Mouse (Mus musculus) liver, embryonic 11.5 days (tissue): ENCODE measurements around the gene 9130230L23Rik. TPM values are rescaled to one million over a fixed set of nuclear protein-coding genes. Genes with fewer than 3 reads are reported as not detected.

Experiments
- ATAC-seq: fragments of 200-750 bp; cut with Nextera tagmentation; replicated peaks from 2 replicates; pipeline ENCODE4 v1.8.0; 2017; ENCODE audit warnings: moderate number of reproducible peaks, mild to moderate bottlenecking, moderate TSS enrichment, moderate library complexity; ENCODE audit not compliant: low FRiP score
- DNase-seq: peaks from one replicate; pipeline ENCODE4 v3.0.0-alpha.2; 2017; ENCODE audit warnings: low spot score
- H3K27ac ChIP-seq: fragments of 300-500 bp; sonication (generic); 2 replicates; pipeline ENCODE4 v1.5.1; 2014; ENCODE audit warnings: mild to moderate bottlenecking, low read depth, low read length, control low read depth
- H3K27me3 ChIP-seq: fragments of 300-500 bp; sonication (generic); replicated peaks from 2 replicates; pipeline ENCODE4 v1.6.1; 2014; ENCODE audit warnings: low read length, mixed read lengths; ENCODE audit not compliant: control insufficient read depth, insufficient read depth
- H3K36me3 ChIP-seq: fragments of 300-500 bp; sonication (generic); 2 replicates; pipeline ENCODE4 v1.6.1; 2014; ENCODE audit warnings: mild to moderate bottlenecking, low read length, moderate library complexity, mixed read lengths; ENCODE audit not compliant: control insufficient read depth, insufficient read depth
- H3K4me1 ChIP-seq: fragments of 300-500 bp; sonication (generic); replicated peaks from 2 replicates; pipeline ENCODE4 v1.6.1; 2014; ENCODE audit warnings: low read length, mixed read lengths; ENCODE audit not compliant: control insufficient read depth, insufficient read depth
- H3K4me2 ChIP-seq: fragments of 300-500 bp; sonication (generic); 2 replicates; pipeline ENCODE4 v1.6.1; 2014; ENCODE audit warnings: mild to moderate bottlenecking, control low read depth, moderate library complexity
- H3K4me3 ChIP-seq: fragments of 300-500 bp; sonication (generic); 2 replicates; pipeline ENCODE4 v1.5.1; 2014; ENCODE audit warnings: low read depth, low read length, control low read depth
- H3K9ac ChIP-seq: fragments of 300-500 bp; sonication (generic); 2 replicates; pipeline ENCODE4 v1.6.1; 2014; ENCODE audit warnings: low read depth, low read length, control low read depth
- H3K9me3 ChIP-seq: fragments of 300-500 bp; sonication (generic); 2 replicates; pipeline ENCODE4 v1.6.1; 2016; ENCODE audit warnings: low read length, inconsistent platforms, mixed read lengths; ENCODE audit not compliant: control insufficient read depth
- WGBS: fragments of 180-500 bp; shearing (Covaris S2); extraction: QIAGEN DNeasy Blood & Tissue Kit; methylation state at CpG from one replicate; pipeline ENCODE4 v1.1.7; 2014; 5-methylcytosine and 5-hydroxymethylcytosine counted together
- polyA plus RNA-seq: library from polyadenylated mRNA; unstranded; fragments of >200 nt; fragmentation: Nextera tagmentation; extraction: Ambion mirVana; gene quantifications from 2 replicates; pipeline ENCODE4 v1.2.1, GENCODE M21; 2014

The 9130230L23Rik gene
- polyA plus RNA-seq: not detected in 2 replicates

DNA sequence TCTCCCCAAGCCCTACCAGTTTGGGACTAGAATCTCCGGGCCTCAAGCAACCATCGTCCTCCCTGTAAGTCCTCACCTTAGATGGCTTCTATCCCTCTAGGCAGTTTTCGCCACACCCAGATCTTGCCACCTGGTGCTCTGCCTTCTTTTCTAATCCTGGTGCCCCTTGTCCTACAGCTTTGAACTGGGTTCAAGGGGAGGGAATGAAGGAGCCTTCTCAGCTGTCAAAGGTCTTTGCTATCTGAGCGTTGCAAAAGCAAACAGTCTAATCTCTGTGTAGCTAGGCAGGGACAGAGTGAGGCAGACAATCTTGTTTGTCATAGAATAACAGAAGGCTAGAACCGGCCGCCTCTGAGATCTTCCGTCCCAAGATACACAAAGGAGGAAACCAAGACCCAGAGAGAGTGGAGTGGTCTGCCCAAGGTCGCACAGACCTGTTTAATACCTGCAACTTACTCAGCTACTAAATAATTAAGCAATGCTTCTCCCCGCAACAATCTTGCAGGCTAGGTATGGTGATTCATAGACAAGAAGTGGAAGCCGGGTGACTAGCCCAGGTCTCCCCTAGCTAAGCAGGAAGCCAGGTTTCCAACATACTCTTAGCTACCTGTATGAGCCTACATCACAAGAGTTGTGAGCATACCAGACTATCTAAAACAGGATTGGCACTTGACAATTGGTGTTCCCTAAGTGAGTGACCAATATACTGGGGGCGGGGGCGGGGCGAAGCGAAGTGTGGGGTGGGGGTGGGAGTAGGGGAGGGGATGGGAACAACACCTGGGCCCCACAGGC, at the start of gene 9130230L23Rik:
Gene 9130230L23Rik (minus strand): TSS at position 152 of the 792 bp plus-strand sequence.
- Histone ChIP-seq H3K36me3 (no peaks in the 10 kb centered on the region), H3K9ac (no peak within 1 kb of the TSS), H3K27ac (no peak within 1 kb of the TSS), H3K4me3 (no peak within 1 kb of the TSS), H3K9me3 (no peaks in the 10 kb centered on the region), H3K27me3 (no peaks in the 10 kb centered on the region), H3K4me2 (peak within 1 kb of the TSS; percentile 31), H3K4me1 (peaks cover 8% of the 10 kb centered on the region)
- WGBS: 51% methylated on average over 14 of the region's 14 CpGs
- DNase-seq: no peak
- ATAC-seq: 0 out of 2 replicates have a peak, but pooled peaks have one; percentile 20

DNA sequence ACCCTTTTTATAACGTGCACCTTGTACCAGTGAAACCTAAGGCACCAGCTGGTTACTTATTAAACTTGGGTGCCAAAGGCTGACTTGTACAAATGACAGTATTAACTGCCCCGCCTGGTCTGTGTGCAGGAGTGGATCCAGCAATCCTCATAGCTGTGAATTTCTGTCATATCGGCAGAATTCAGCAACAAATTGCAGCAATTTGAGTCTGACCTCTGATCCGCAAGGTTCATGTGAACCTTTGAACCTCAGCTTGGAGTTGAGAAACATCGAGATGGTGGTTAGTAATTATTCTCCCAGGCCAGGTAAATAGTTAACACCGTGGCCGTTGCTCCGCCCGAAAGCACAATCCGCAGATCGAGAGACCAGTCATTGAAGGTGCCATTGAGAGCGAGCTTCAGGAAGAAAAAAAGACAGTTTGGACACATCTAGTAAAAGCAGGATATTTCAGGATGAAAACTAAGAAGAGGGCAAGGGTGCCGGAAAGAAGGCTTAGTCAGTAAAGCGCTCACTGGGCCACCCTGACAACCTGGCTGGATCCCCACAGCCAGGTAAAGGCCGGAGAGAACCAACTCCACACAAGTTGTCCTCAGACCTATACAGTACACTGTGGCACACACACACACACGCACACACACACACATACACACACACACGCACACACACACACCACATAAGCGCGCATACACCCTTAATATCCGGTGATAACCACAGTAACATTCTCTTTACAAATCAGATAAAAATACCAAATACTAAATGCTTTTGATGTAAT, 48.9 kb upstream of the 9130230L23Rik start:
- no peaks in the 10 kb centered on the region for H3K4me1 ChIP-seq
- H3K9ac ChIP-seq: no peak overlapping the region
- DNase-seq (no peak), ATAC-seq (peak; percentile 43)
- no peaks in the 10 kb centered on the region for H3K36me3 ChIP-seq
- H3K9me3 ChIP-seq: no peaks in the 10 kb centered on the region
- H3K27ac ChIP-seq: no peak overlapping the region
- H3K27me3 ChIP-seq: no peaks in the 10 kb centered on the region
- 77% methylated on average over 20 of the region's 20 CpGs for WGBS
- peak overlapping the region; percentile 26 for H3K4me2 ChIP-seq
- H3K4me3 ChIP-seq: peak overlapping the region; percentile 35

DNA sequence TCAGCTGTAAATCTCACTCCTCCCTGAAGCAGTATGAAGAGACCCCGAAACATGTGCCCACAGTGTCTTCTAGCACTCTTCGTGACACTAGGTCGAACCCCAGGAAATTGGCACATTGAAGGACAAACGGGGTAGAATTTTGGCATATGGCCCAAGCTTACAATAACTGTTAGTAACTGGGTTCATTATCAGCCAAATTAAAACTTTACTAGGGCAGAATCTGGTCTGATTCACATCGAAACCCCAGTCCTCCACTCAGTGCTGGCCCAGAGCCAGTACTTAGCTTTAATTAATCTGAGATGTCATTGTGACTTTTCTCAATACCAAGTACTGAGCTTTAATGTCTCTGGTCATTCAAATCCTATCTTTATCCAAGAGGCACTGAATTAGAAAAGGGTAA, 46.8 kb upstream of the 9130230L23Rik start:
- Histone ChIP-seq H3K9ac (no peak overlapping the region), H3K4me2 (no peak overlapping the region), H3K4me3 (no peak overlapping the region), H3K36me3 (no peaks in the 10 kb centered on the region), H3K4me1 (no peaks in the 10 kb centered on the region), H3K27me3 (no peaks in the 10 kb centered on the region), H3K9me3 (no peaks in the 10 kb centered on the region), H3K27ac (no peak overlapping the region)
- DNase-seq (no peak), ATAC-seq (no peak)
- WGBS: 83% methylated on average over 5 of the region's 5 CpGs

DNA sequence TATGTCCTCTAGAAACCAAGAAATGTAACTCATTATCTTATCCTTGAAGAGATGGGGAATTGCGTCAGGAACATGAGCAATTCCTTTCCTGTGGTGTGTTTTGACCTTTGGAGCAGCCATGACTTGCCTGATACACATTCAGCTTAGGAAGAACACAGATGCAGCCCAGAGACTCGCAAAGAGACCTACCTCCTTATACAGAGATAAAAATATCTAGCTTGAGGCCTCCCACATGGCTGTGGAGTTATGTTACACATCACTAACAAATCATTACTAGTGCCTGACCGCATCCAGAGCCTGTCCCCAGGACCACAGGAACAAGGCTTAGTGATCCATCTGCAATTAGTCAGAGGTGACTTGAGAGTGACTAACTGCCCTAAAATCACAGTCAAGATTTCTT, 42.3 kb upstream of the 9130230L23Rik start:
- WGBS: 74% methylated on average over 3 of the region's 3 CpGs
- no peaks in the 10 kb centered on the region for H3K9me3 ChIP-seq
- no peaks in the 10 kb centered on the region for H3K27me3 ChIP-seq
- H3K9ac ChIP-seq: no peak overlapping the region
- H3K4me2 ChIP-seq: no peak overlapping the region
- H3K4me3 ChIP-seq: no peak overlapping the region
- no peak overlapping the region for H3K27ac ChIP-seq
- no peaks in the 10 kb centered on the region; the same call in 1 of the 2 replicates for H3K4me1 ChIP-seq
- DNase-seq (no peak), ATAC-seq (no peak)
- H3K36me3 ChIP-seq: no peaks in the 10 kb centered on the region

DNA sequence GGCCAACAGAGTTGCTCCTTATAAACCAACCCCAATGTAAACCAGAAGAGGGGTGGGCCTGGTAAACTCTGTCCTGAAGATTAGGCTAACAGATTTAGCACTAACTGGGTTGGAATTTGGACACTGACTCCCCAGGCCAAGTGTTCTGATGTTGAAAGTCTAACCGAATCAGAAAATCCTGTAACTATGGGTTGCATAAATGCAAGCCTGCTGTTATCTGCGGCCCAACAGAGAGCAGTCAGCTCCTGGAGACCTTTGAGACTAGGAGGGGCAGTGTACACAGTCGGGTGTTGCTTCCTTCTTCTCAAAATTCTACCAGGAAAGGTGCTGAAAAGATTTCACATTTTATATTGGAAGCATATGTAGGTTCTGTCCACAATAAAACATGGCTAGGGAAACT, 39.8 kb upstream of the 9130230L23Rik start:
- no peaks in the 10 kb centered on the region; the same call in 1 of the 2 replicates for H3K4me1 ChIP-seq
- ATAC-seq: no peak
- no peak overlapping the region for H3K27ac ChIP-seq
- WGBS: 55% methylated on average over 3 of the region's 3 CpGs
- no peak for DNase-seq
- no peaks in the 10 kb centered on the region for H3K27me3 ChIP-seq
- no peaks in the 10 kb centered on the region for H3K36me3 ChIP-seq
- H3K4me3 ChIP-seq: no peak overlapping the region
- no peak overlapping the region for H3K4me2 ChIP-seq
- no peaks in the 10 kb centered on the region for H3K9me3 ChIP-seq
- H3K9ac ChIP-seq: no peak overlapping the region

DNA sequence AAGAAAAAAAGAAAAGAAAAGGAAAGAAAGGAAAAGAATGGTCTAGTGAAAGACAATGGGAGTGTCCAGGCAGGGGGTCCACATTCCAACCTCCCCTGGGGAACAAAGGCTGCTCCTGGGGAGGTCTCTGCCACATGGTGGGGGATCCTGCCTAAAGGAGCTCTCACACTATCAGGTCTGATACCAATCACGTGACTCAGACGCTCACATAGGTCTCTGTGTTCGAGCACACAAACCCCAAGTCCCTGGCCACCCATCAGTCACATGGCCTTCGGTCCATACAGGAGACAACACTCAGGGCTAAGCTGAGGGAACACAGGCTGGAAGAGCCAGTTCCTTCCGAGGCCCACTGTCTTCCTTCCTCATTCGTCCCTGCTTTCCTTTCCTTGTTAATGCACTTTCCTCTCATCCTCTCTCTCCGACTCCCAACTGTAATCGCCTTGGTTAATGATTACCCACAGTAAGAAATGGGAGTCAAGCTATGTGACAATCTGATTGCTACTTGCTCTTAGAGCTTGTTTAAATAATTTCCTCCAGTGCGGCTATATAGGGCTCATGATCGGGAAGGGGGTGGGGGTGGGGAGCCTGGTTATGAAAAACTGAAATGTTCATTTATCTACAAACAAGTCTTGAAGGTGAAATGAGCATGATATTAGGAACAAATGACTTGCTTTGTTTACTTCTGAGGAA, 38.7 kb upstream of the 9130230L23Rik start:
- Histone ChIP-seq H3K9ac (no peak overlapping the region), H3K4me3 (no peak overlapping the region), H3K36me3 (no peaks in the 10 kb centered on the region), H3K27me3 (no peaks in the 10 kb centered on the region), H3K4me1 (no peaks in the 10 kb centered on the region; the same call in 1 of the 2 replicates), H3K9me3 (no peaks in the 10 kb centered on the region), H3K4me2 (peak overlapping the region; percentile 16; the same call in 1 of the 2 replicates), H3K27ac (no peak overlapping the region)
- ATAC-seq: no peak
- DNase-seq: no peak
- 46% methylated on average over 10 of the region's 10 CpGs for WGBS

DNA sequence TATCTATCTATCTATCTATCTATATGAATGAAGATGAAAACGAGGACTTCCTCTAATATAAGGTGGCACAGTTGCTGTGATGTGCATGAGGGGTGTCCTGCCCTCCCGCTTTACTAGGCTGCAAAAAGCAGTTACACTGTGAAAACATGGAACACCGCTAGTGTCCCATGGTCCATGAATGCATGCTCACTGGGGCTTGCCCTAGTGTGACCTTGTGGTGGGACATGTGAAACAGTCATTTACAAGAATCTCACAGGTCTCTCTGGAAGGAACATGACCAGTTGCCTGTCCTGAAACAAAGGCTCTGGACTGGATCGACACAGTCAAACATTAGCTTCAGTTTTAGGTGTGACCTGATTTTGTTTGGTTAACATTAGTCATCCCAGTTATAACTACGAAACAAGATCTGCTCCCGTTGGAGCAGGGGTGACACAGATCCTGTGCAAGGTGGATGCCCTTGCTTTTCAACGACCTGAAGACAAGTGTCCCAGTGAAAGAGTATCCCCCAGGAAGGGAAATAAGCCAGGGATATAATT, 36.7 kb upstream of the 9130230L23Rik start:
- Histone ChIP-seq H3K27ac (no peak overlapping the region), H3K4me1 (no peaks in the 10 kb centered on the region; the same call in 1 of the 2 replicates), H3K4me3 (no peak overlapping the region), H3K27me3 (no peaks in the 10 kb centered on the region), H3K4me2 (no peak overlapping the region), H3K9me3 (no peaks in the 10 kb centered on the region), H3K36me3 (no peaks in the 10 kb centered on the region), H3K9ac (no peak overlapping the region)
- no peak for DNase-seq
- no peak for ATAC-seq
- WGBS: 83% methylated on average over 7 of the region's 7 CpGs

DNA sequence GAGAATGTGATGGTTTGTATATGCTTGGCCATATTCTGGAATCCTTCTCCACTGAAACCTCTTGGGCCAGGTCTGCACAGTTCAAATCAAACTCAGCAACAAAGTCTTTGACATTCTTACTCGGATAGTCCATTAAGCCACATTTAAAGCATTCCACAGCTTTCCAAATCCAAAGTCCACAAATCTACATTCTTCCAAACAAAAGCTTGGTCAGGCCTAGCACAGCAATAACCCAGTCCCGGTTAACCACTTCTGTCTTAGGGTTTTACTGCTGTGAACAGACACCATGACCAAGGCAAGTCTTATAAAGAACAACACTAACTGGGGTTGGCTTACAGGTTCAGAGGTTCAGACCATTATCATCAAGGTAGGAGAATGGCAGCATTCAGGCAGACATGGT, 35.7 kb upstream of the 9130230L23Rik start:
- DNase-seq: no peak
- Histone ChIP-seq H3K4me2 (no peak overlapping the region), H3K27ac (no peak overlapping the region), H3K9me3 (no peaks in the 10 kb centered on the region), H3K4me3 (no peak overlapping the region), H3K4me1 (no peaks in the 10 kb centered on the region; the same call in 1 of the 2 replicates), H3K36me3 (no peaks in the 10 kb centered on the region), H3K9ac (no peak overlapping the region), H3K27me3 (no peaks in the 10 kb centered on the region)
- ATAC-seq: no peak
- 88% methylated on average over 2 of the region's 2 CpGs for WGBS
